Mouse (Mus musculus): ENCODE data around the gene AK157302. TPM values are rescaled to one million over a fixed set of nuclear protein-coding genes. Genes with fewer than 3 reads are reported as not detected.
A peak's percentile ranks its signal among the peaks of the same experiment; 100 is the strongest.

AK157302 gene
- polyA plus RNA-seq, 1 experiment from 2014 or later, result 0.46 TPM

- H3K36me3 ChIP-seq (ENCODE audit: control insufficient read depth, insufficient read depth, low read length), result no peaks in the 10 kb centered on the region
- H3K9me3 ChIP-seq (replicated peaks; ENCODE audit: control insufficient read depth, low read length), result no peaks in the 10 kb centered on the region
- no peaks in the 10 kb centered on the region for H3K27me3 ChIP-seq (ENCODE audit: control insufficient read depth, insufficient read depth, low read length)
- ATAC-seq (replicated peaks; ENCODE audit: insufficient number of reproducible peaks, low FRiP score, low TSS enrichment), result no peak
- H3K4me1 ChIP-seq (ENCODE audit: control insufficient read depth, insufficient read depth, low read length), result no peaks in the 10 kb centered on the region
- H3K9ac ChIP-seq (ENCODE audit: low read depth, low read length), result no peak overlapping the region
- 81% methylated on average over 5 of the region's 5 CpGs for WGBS (ENCODE audit: insufficient replicate concordance)
- no peak overlapping the region for H3K27ac ChIP-seq (ENCODE audit: low read depth, low read length)
- H3K4me2 ChIP-seq, result no peak overlapping the region
- no peak overlapping the region for H3K4me3 ChIP-seq (ENCODE audit: low read depth, low read length)
Observed at GRCm38 (mm10) chr13:21502296-21502695, 7.3 kb downstream of the AK157302 start.

- peak overlapping the region; percentile 70 for H3K4me2 ChIP-seq
- H3K4me3 ChIP-seq (ENCODE audit: low read depth, low read length), result peak overlapping the region; percentile 70
- peak overlapping the region; percentile 86 for H3K27ac ChIP-seq (ENCODE audit: low read depth, low read length)
- peak overlapping the region; percentile 82 for H3K9ac ChIP-seq (ENCODE audit: low read depth, low read length)
- no peaks in the 10 kb centered on the region for H3K36me3 ChIP-seq (ENCODE audit: control insufficient read depth, insufficient read depth, low read length)
- peak; percentile 99 for ATAC-seq (replicated peaks; ENCODE audit: insufficient number of reproducible peaks, low FRiP score, low TSS enrichment)
- no peaks in the 10 kb centered on the region for H3K4me1 ChIP-seq (ENCODE audit: control insufficient read depth, insufficient read depth, low read length)
- H3K27me3 ChIP-seq (ENCODE audit: control insufficient read depth, insufficient read depth, low read length), result no peaks in the 10 kb centered on the region
- WGBS (ENCODE audit: insufficient replicate concordance), result under 1% methylated on average over 21 of the region's 21 CpGs
- H3K9me3 ChIP-seq (replicated peaks; ENCODE audit: control insufficient read depth, low read length), result no peaks in the 10 kb centered on the region
Observed at GRCm38 (mm10) chr13:21506221-21506649, 11.2 kb downstream of the AK157302 start.

DNA sequence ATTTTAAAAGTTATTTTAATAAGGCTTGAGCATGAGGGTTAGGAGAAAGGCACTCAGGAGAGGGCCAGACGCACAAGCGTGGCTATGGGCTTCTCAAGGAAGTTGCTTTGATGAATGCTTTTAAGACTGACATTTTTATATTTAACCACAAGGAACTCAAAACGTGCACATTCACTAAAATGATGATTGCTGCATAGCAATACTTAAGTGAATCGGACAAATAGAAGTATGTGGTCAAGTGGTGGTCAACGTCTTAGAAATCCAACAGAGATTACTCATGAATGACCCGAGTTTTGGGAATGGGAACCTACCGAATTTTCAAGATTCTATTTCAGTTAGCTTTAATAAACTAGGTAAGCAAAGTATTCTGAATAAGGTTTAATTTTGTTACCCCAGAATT, 35.1 kb downstream of the AK157302 start:
- Histone ChIP-seq H3K27me3 (ENCODE audit: control insufficient read depth, insufficient read depth, low read length) (no peaks in the 10 kb centered on the region), H3K36me3 (ENCODE audit: control insufficient read depth, insufficient read depth, low read length) (peaks cover 12% of the 10 kb centered on the region; the same call in 1 of the 2 replicates), H3K9ac (ENCODE audit: low read depth, low read length) (no peak overlapping the region), H3K27ac (ENCODE audit: low read depth, low read length) (no peak overlapping the region), H3K9me3 (replicated peaks; ENCODE audit: control insufficient read depth, low read length) (no peaks in the 10 kb centered on the region), H3K4me2 (peak overlapping the region; percentile 76), H3K4me3 (ENCODE audit: low read depth, low read length) (peak overlapping the region; percentile 94), H3K4me1 (ENCODE audit: control insufficient read depth, insufficient read depth, low read length) (peaks cover 4% of the 10 kb centered on the region)
- WGBS (ENCODE audit: insufficient replicate concordance), result 48% methylated on average over 7 of the region's 7 CpGs
- no peak for ATAC-seq (replicated peaks; ENCODE audit: insufficient number of reproducible peaks, low FRiP score, low TSS enrichment)

DNA sequence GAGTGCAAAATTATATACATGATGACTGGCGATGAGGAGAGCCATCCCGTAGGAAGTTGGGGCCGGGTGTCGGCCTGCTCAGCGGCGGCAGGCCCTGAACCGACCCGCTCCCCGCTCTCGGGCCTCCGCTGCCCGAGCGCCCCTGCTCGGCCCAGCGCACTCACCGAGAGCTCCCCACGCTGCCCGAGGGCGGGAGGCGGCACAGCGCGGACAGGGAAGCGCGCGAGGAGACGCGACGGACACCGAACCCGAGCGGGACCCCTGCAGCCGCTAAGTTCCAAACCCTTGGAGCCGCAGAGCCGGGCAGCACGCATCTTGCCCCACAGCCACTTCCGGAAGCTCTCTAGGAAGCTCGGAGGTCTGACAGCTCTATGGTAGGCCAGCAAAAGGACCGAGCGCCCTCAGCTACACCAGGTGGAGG, 35.8 kb downstream of the AK157302 start, which contains the start of gene Zkscan8:
Gene Zkscan8 (minus strand): TSS at position 340 of the 421 bp plus-strand sequence.
- no peaks in the 10 kb centered on the region for H3K9me3 ChIP-seq (replicated peaks; ENCODE audit: control insufficient read depth, low read length)
- H3K4me3 ChIP-seq (ENCODE audit: low read depth, low read length), result peak within 1 kb of the TSS; percentile 94
- H3K4me1 ChIP-seq (ENCODE audit: control insufficient read depth, insufficient read depth, low read length), result peaks cover 4% of the 10 kb centered on the region
- 0% methylated on average over 39 of the region's 39 CpGs for WGBS (ENCODE audit: insufficient replicate concordance)
- no peaks in the 10 kb centered on the region for H3K27me3 ChIP-seq (ENCODE audit: control insufficient read depth, insufficient read depth, low read length)
- peak within 1 kb of the TSS; percentile 76 for H3K4me2 ChIP-seq
- ATAC-seq (replicated peaks; ENCODE audit: insufficient number of reproducible peaks, low FRiP score, low TSS enrichment), result peak; percentile 87
- H3K27ac ChIP-seq (ENCODE audit: low read depth, low read length), result peak within 1 kb of the TSS; percentile 94
- H3K9ac ChIP-seq (ENCODE audit: low read depth, low read length), result peak within 1 kb of the TSS; percentile 99
- peaks cover 10% of the 10 kb centered on the region; the same call in 1 of the 2 replicates for H3K36me3 ChIP-seq (ENCODE audit: control insufficient read depth, insufficient read depth, low read length)

GRCm38 (mm10) chr13:21542708-21543107, 47.7 kb downstream of the AK157302 start, which contains the start of gene Olfr1366:
Olfr1366 (minus strand) TSS chr13:21542808.
- Histone ChIP-seq H3K4me3 (ENCODE audit: low read depth, low read length) (no peak within 1 kb of the TSS), H3K27me3 (ENCODE audit: control insufficient read depth, insufficient read depth, low read length) (no peaks in the 10 kb centered on the region), H3K27ac (ENCODE audit: low read depth, low read length) (no peak within 1 kb of the TSS), H3K36me3 (ENCODE audit: control insufficient read depth, insufficient read depth, low read length) (no peaks in the 10 kb centered on the region), H3K9me3 (replicated peaks; ENCODE audit: control insufficient read depth, low read length) (no peaks in the 10 kb centered on the region), H3K4me1 (ENCODE audit: control insufficient read depth, insufficient read depth, low read length) (no peaks in the 10 kb centered on the region), H3K4me2 (no peak within 1 kb of the TSS), H3K9ac (ENCODE audit: low read depth, low read length) (no peak within 1 kb of the TSS)
- 67% methylated on average over 1 of the region's 1 CpGs for WGBS (ENCODE audit: insufficient replicate concordance)
- ATAC-seq (replicated peaks; ENCODE audit: insufficient number of reproducible peaks, low FRiP score, low TSS enrichment), result no peak

MicroRNA genes within 50 kb of the gene (microRNA counts, 519-probe panel; counts per million panel counts)
- microRNA mmu-miR-1896, result 32.2 counts per million

Small RNA genes lying within 50 kb of the gene (microRNA-seq; reads per million reads assigned to microRNA genes)
- gene Mir1896 (ENCODE audit: borderline number of aligned reads), result not detected

Other genes starting within 250 kb of the AK157302 start
- not detected in 2 replicates for gene Gpx5, start 202.5 kb upstream of the AK157302 start, polyA plus RNA-seq (2014; fragmentation: Nextera tagmentation; extraction: Ambion mirVana)
- gene Gpx6, start 183.1 kb upstream of the AK157302 start, polyA plus RNA-seq (2014; fragmentation: Nextera tagmentation; extraction: Ambion mirVana), result not detected in 2 replicates
- not detected in 2 replicates for gene Olfr1367, start 148.3 kb upstream of the AK157302 start, polyA plus RNA-seq (2014; fragmentation: Nextera tagmentation; extraction: Ambion mirVana)
- gene Zscan12, start 132.4 kb upstream of the AK157302 start, polyA plus RNA-seq (2014; fragmentation: Nextera tagmentation; extraction: Ambion mirVana), result 9.3 and 9.9 TPM in 2 replicates
- 69.5 and 71.3 TPM in 2 replicates for gene Zkscan3, start 92.5 kb upstream of the AK157302 start, polyA plus RNA-seq (2014; fragmentation: Nextera tagmentation; extraction: Ambion mirVana)
- gene Pgbd1, start 54.2 kb upstream of the AK157302 start, polyA plus RNA-seq (2014; fragmentation: Nextera tagmentation; extraction: Ambion mirVana), result 2.3 and 3.6 TPM in 2 replicates
- 20.3 and 26.7 TPM in 2 replicates for gene Zscan26, start 41.5 kb upstream of the AK157302 start, polyA plus RNA-seq (2014; fragmentation: Nextera tagmentation; extraction: Ambion mirVana)
- gene Nkapl, start 26.7 kb upstream of the AK157302 start, polyA plus RNA-seq (2014; fragmentation: Nextera tagmentation; extraction: Ambion mirVana), result 2.0 and 2.6 TPM in 2 replicates
- gene Zkscan4, start 16.3 kb upstream of the AK157302 start, polyA plus RNA-seq (2014; fragmentation: Nextera tagmentation; extraction: Ambion mirVana), result 1.2 and 1.8 TPM in 2 replicates
- not detected in 2 replicates for gene Gm10065, start 15.8 kb upstream of the AK157302 start, polyA plus RNA-seq (2014; fragmentation: Nextera tagmentation; extraction: Ambion mirVana)
- 7.4 and 8.5 TPM in 2 replicates for gene Gm11273, start 6.2 kb downstream of the AK157302 start, polyA plus RNA-seq (2014; fragmentation: Nextera tagmentation; extraction: Ambion mirVana)
- gene Zkscan8, start 35.9 kb downstream of the AK157302 start, polyA plus RNA-seq (2014; fragmentation: Nextera tagmentation; extraction: Ambion mirVana), result 6.4 and 6.5 TPM in 2 replicates
- gene Olfr1366, start 47.6 kb downstream of the AK157302 start, polyA plus RNA-seq (2014; fragmentation: Nextera tagmentation; extraction: Ambion mirVana), result 0.14 and 0.15 TPM in 2 replicates
- not detected in 2 replicates for gene Olfr1535, start 64.7 kb downstream of the AK157302 start, polyA plus RNA-seq (2014; fragmentation: Nextera tagmentation; extraction: Ambion mirVana)
- gene Olfr1364, start 86.5 kb downstream of the AK157302 start, polyA plus RNA-seq (2014; fragmentation: Nextera tagmentation; extraction: Ambion mirVana), result not detected in 2 replicates
- gene Olfr1362, start 118.8 kb downstream of the AK157302 start, polyA plus RNA-seq (2014; fragmentation: Nextera tagmentation; extraction: Ambion mirVana), result not detected in 2 replicates
- not detected in 2 replicates for gene Olfr11, start 147.3 kb downstream of the AK157302 start, polyA plus RNA-seq (2014; fragmentation: Nextera tagmentation; extraction: Ambion mirVana)
- gene Olfr1361, start 168.2 kb downstream of the AK157302 start, polyA plus RNA-seq (2014; fragmentation: Nextera tagmentation; extraction: Ambion mirVana), result not detected in 2 replicates
- not detected in 2 replicates for gene Olfr1360, start 182.2 kb downstream of the AK157302 start, polyA plus RNA-seq (2014; fragmentation: Nextera tagmentation; extraction: Ambion mirVana)
- gene Olfr1359, start 202.9 kb downstream of the AK157302 start, polyA plus RNA-seq (2014; fragmentation: Nextera tagmentation; extraction: Ambion mirVana), result not detected in 2 replicates
- gene Hist1h2bl, start 220.9 kb downstream of the AK157302 start, polyA plus RNA-seq (2014; fragmentation: Nextera tagmentation; extraction: Ambion mirVana), result not detected in 2 replicates
- gene Hist1h2ai, start 221.2 kb downstream of the AK157302 start, polyA plus RNA-seq (2014; fragmentation: Nextera tagmentation; extraction: Ambion mirVana), result 6.5 and 8.4 TPM in 2 replicates
- 4.4 TPM in 1 of 2 replicates, not detected in the other for gene Hist1h3h, start 222.4 kb downstream of the AK157302 start, polyA plus RNA-seq (2014; fragmentation: Nextera tagmentation; extraction: Ambion mirVana)
- 1.4 and 1.6 TPM in 2 replicates for gene Hist1h2bm, start 226.8 kb downstream of the AK157302 start, polyA plus RNA-seq (2014; fragmentation: Nextera tagmentation; extraction: Ambion mirVana)
- gene Hist1h4j, start 239.8 kb downstream of the AK157302 start, polyA plus RNA-seq (2014; fragmentation: Nextera tagmentation; extraction: Ambion mirVana), result 0.79 and 1.1 TPM in 2 replicates